Mouse (Mus musculus): Measurements from ENCODE around the gene Bicra.

DNA sequence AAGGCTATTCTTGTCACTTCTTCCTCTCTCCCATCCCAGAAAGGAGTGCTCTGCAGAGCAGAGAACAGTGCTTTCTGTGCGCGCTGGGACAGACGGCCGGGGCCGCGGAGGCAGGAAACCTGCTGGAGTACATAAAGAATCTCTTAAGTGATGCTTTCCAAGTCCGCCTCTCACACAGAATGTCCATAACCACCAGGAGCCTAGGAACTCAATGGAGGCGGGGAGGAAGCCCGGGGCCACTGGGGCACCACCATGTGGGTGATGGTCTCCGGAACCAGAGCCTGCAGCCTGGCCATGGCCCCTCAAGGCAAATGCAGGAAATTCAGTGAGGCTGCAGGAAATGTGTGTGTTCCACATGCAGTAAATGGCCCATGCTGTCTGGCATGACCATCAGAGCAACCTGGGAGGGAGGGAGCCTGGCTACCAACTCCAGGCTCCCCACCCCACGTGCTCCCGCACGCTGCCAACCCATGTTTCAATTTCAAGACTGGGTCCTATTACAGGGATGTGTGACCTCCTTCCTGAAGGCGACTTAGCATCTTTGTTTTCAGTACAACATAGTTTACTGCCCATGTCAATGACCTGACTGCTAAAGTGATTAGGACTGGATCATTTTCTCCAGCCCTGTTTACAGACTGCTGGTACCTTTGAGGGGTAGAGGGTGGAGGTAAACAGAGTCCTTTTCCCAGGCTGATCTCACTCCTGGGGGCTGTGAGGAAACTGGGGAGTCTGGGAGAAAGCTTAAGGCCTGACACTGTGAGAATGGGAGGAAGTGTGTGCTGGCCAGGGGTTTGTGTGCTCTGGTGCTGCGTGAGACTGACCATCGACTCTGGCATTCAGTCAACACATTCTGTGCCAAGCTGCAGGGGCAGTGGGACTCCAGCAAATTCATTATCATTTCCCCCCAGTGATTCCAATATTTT lies 114.0 kb downstream of the Bicra start:
- no peak for TF ChIP-seq CTCF (IDR thresholded peaks at IDR 0.05; ENCODE audit: low read depth)
- no peak for TF ChIP-seq EP300 (optimal IDR thresholded peaks at IDR 0.05)
